Comparison of ENCODE assay signal across 8 mouse cellular contexts in genomic region chr1:80830196-80830794, GRCm38 (mm10).
DNase-seq lines count a peak whose midpoint lies in the region; ATAC-seq and TF ChIP-seq lines count a peak whose summit lies in the region.

No protein-coding gene starts in this region.

- H3K4me1 ChIP-seq in ES-E14 (ENCODE audit: control insufficient read depth in 2 of 2, insufficient read depth in 2 of 2, low read length in 2 of 2, poor library complexity in 1 of 2) = no peaks in the 10 kb centered on the region
- no peaks in the 10 kb centered on the region for H3K4me1 ChIP-seq in forebrain, postnatal 0 days (ENCODE audit: insufficient read depth)

- H3K27ac ChIP-seq in ES-E14 (ENCODE audit: insufficient read depth, low read depth, low read length, poor library complexity, severe bottlenecking) = no peak overlapping the region
- no peak overlapping the region for H3K27ac ChIP-seq in forebrain, postnatal 0 days (ENCODE audit: low read depth, low read length)

- H3K4me2 ChIP-seq in forebrain, postnatal 0 days (ENCODE audit: low read depth) = no peak overlapping the region

- H3K4me3 ChIP-seq in ES-E14 (ENCODE audit: insufficient read depth in 1 of 2, low read depth in 1 of 2, low read length in 2 of 2, poor library complexity in 1 of 2, severe bottlenecking in 1 of 2) = no peak overlapping the region
- H3K4me3 ChIP-seq in forebrain, postnatal 0 days (ENCODE audit: low read depth, low read length) = no peak overlapping the region

- H3K9me3 ChIP-seq in ES-E14 (ENCODE audit: control insufficient read depth, insufficient read depth, low read depth, low read length) = no peaks in the 10 kb centered on the region
- H3K9me3 ChIP-seq in forebrain, postnatal 0 days (ENCODE audit: low read length) = no peaks in the 10 kb centered on the region

- in situ Hi-C loops in ES-E14 (cut with MboI; ENCODE audit: low sequenced_read_pairs in 2 of 2, unreplicated experiment in 2 of 2) = no loop called here

- H3K9ac ChIP-seq in ES-E14 (ENCODE audit: insufficient read depth, low read depth, low read length, poor library complexity, severe bottlenecking) = no peak overlapping the region
- H3K9ac ChIP-seq in forebrain, postnatal 0 days = no peak overlapping the region

- peak; percentile 79 for TF ChIP-seq CTCF in forebrain, postnatal 0 days (IDR thresholded peaks at IDR 0.05; ENCODE audit: low read depth)

- H3K27me3 ChIP-seq in forebrain, postnatal 0 days (ENCODE audit: insufficient read depth, low read length) = no peaks in the 10 kb centered on the region

- no peaks in the 10 kb centered on the region for H3K36me3 ChIP-seq in ES-E14 (ENCODE audit: control insufficient read depth, insufficient read depth, low read length, poor library complexity, severe bottlenecking)
- H3K36me3 ChIP-seq in forebrain, postnatal 0 days (ENCODE audit: insufficient read depth) = no peaks in the 10 kb centered on the region

- peak; percentile 14 for DNase-seq in kidney, postnatal 14 days
- DNase-seq in kidney, postnatal 25 days = no peak
- peak; percentile 8 for DNase-seq in CD4-positive helper T cell, adult 2 months (ENCODE audit: low read depth, low spot score)
- peak; percentile 9 for DNase-seq in ES-E14 (ENCODE audit: low read depth, low spot score)
- DNase-seq in forebrain, postnatal 0 days = peak; percentile 82
- no peak for DNase-seq in T-cell, adult 2 months (ENCODE audit: low spot score)
- no peak for DNase-seq in thymus, postnatal 10 days (ENCODE audit: low spot score in 2 of 2)
- DNase-seq in c-Kit-positive CD71-positive TER-119-positive erythroid progenitor cells, embryonic 14.5 days (ENCODE audit: low spot score) = no peak

- ATAC-seq in forebrain, postnatal 0 days = no peak

TF ChIP-seq in ES-E14, 5 proteins besides CTCF, POLR2A, EP300 and RAD21:
- TF ChIP-seq HCFC1 (IDR thresholded peaks at IDR 0.05; ENCODE audit: borderline replicate concordance, insufficient read depth, low read length) (no peak), ZC3H11A (IDR thresholded peaks at IDR 0.05; ENCODE audit: borderline replicate concordance, low read depth, low read length) (0 out of 2 replicates have a peak, but pooled peaks have one; percentile 22)

Comparison
In these comparisons a context has a peak if more than half of its experiments do, and no peak if none do; other contexts are left out.
1. DNase-seq: peak in kidney, postnatal 14 days (single experiment), CD4-positive helper T cell, adult 2 months (single experiment), ES-E14 (single experiment) and forebrain, postnatal 0 days (single experiment); none in kidney, postnatal 25 days (0 of 2), T-cell, adult 2 months (single experiment), thymus, postnatal 10 days (0 of 2) and c-Kit-positive CD71-positive TER-119-positive erythroid progenitor cells, embryonic 14.5 days (single experiment).